Mouse (Mus musculus) thymus, postnatal 0 days (tissue): ENCODE measurements around the gene Rreb1. TPM values are rescaled to one million over a fixed set of nuclear protein-coding genes. Genes with fewer than 3 reads are reported as not detected.
A peak's percentile ranks its signal among the peaks of the same experiment; 100 is the strongest.

Experiments used
- DNase-seq: peaks from one replicate; pipeline ENCODE4 v3.0.0-alpha.2; 2015; ENCODE audit warnings: low spot score
- polyA plus RNA-seq: library from polyadenylated mRNA; unstranded; fragments of >200 nt; fragmentation: Nextera tagmentation; extraction: Ambion mirVana; gene quantifications from 2 replicates; pipeline ENCODE4 v1.2.1, GENCODE M21; 2015

Gene Rreb1
- polyA plus RNA-seq = 8.5 and 9.6 TPM in 2 replicates

DNA sequence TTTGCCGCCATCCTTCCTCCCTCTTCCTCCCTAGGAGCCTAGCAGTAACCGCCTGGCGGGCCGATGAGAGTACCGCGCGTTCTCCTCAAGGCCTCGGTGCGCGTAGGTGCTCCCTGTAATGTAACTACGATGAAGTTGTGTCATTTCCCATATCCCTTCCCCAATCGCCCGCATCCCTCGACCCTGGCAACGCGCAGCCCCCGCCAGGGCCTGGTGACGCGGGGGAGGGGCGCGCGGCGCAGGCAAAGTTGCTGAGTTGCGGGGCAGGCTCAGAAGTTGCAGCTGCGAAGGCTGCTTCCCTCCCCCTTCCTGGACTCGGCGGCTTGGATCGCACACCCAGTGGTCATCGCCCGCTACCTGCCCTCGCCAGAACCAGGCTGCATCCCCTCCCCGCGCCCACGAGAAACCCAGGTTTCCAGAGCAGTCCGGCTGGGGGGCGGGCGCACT lies at the start of gene Rreb1:
Gene Rreb1, plus strand, starts transcription at position 254 of the 447 bp plus-strand sequence.
- DNase-seq = peak; percentile 71

DNA sequence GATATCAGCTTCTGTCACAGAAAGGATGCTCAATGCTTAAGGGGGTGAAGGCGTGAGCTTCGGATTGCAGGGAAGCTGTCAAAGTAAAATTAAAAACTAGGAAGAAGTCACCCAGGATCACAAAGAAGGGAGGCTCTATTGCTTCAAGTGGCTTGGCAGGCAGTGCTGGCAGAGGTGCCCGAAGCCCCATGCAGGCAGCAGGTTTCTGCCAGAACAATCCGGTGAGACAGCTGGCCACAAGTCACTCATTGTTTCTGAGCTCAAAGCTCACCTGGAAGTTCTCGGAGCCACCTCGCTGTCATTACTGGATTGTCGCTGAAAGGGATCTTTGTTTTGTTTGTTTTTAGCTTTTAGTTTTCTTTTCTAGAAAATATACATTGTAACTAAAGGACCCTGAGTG lies 49.6 kb upstream of the Rreb1 start:
- DNase-seq = no peak

DNA sequence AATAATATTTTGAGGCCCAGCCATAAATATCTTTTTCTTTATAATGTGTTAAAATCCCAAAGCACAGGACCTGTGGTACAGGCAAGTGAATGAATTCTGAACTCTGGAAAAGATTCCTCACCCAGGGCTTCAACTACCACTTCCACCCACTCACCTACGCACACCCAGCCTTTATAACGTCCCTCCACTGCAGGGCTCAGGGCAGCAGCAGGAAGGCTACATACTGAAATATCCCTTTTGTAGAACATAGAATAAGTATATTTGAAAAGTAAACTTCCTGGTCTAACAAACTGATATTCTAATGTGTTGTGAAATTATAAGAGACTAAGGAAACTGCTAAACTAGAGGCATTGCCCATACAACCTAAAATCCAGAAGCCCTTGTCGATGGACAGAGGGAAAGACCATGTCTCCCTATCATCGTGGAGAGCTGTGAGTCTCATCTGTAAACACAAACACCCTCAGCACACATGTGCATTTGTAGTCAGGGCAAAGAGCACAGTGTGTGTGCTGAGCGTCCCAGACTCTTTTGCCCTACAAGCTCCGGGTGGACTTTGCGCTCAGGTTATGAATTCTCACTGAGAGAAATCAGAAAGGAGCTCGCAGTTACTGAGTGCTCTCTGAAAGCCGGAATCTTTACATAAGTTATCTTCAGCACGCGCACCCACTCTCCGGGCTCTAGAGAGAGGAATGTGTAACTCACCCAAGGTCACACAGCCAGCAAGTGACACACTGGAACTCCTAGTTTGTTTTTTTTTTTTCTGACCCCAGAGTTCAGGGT lies 46.1 kb upstream of the Rreb1 start:
- no peak for DNase-seq

- DNase-seq = no peak
Observed at GRCm38 (mm10) chr13:37734501-37734900, 43.7 kb upstream of the Rreb1 start.

DNA sequence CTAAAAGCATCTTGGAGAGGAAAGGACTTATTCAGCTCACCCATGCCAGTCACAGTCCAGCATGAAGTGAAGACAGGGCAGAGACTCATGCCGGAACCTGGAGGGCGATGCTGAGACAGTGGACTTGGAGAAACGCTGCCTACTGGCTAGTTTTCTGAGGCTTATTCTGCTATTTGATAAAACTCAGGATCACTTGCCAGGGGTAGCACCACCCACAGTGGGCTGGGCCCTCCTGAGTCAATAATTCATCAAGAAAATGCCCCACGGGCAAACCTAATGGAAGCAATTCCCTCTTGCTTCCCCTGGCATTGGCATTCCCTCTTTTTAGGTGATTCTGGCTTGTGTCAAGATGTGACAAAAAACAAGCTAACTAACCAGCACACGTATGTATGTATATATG lies 38.1 kb upstream of the Rreb1 start:
- DNase-seq = no peak

DNA sequence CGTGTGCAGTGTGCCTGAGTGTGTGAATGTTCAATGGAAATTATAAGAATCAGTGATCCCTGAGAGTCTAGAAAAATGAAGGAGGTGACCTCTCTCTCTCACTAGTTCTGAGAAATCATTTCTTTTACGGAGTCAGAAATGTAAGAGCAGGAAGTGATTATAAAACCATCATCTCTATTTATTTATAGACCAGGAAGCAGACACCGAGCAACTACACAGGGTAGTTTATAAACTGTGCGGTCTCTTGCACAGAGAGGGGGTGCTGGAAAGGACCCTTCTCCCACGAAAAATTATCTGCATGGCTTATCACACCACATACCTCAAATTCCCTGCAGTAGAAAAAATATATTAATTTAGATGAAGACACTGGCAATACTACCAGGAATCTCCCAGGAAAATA lies 37.4 kb upstream of the Rreb1 start:
- no peak for DNase-seq

DNA sequence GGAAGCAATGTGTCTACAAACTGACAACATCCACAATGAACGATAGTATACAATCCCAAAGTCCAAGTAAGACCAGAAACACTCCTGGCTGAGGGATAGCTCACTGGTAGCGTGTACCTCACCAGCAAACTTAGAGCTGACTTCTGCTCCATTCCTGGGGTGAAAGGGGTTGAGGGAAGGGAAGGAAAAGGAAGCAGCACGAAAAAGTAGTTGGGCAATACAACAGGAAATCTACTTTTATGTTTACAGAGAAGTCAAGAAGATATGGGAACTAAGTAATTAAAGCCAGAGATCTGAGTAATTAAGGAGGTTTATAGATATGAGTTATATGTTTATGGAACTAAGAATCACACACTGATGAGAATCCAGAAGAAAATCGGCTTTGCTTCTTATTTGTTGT lies 36.0 kb upstream of the Rreb1 start:
- DNase-seq = no peak

GRCm38 (mm10) chr13:37747504-37747903 lies 30.7 kb upstream of the Rreb1 start:
- DNase-seq = no peak

DNA sequence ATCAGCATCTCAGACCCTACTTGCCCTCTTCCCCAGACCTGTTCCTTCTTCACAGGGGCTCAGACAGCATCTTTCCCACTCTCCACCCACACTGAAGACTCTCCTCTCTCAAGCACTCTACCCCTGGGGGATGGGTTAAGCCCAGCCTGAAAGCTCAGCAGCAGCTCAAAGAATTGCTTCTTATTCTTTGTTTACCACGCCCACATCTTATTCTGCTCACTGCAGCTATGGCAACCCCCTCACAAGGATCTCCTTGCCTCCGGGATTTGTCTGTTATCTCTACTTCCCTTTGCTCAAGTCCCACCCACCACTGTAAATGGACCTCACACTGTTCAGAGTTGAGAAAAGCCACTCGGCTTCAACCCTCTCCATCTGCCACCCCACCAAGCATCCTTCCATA lies 28.7 kb upstream of the Rreb1 start:
- DNase-seq = no peak

DNA sequence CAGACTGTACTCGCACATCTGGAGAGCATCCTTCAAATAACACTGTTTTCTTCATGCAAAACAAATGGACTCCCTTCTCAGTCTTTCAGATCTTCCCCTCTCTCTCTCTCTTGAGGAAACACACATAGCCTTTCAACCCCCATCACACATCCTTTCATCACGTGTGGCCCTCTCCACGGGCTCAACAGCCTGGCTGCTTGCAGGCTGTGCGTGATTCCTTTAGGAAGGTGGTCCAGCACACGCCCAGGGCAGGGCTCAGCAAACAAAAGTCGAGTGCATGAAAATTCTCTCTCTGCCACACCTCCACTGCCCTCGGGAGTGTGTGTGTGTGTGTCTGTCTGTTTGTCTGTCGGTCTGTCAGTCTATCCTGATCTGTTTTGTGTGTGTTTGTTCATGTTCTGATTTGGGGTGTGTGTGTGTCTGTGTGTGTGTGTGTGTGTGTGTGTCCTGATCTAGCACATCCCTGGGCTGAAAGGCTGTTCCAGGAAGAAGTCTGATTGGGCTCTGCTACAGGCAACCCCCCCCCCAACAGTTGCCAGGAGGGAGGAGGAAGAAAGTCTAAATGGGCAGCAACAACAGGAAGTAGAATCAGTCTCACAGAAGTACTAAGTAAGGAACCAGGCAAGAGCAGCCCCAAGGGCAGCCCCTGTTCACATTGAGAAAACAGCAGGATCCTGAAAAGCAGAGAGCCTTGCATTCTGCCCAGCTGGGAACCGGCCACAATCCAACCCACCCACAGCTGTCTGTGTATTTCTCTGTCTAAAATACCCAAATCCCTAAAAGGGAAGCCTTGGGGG lies 26.8 kb upstream of the Rreb1 start:
- DNase-seq = peak; percentile 71

DNA sequence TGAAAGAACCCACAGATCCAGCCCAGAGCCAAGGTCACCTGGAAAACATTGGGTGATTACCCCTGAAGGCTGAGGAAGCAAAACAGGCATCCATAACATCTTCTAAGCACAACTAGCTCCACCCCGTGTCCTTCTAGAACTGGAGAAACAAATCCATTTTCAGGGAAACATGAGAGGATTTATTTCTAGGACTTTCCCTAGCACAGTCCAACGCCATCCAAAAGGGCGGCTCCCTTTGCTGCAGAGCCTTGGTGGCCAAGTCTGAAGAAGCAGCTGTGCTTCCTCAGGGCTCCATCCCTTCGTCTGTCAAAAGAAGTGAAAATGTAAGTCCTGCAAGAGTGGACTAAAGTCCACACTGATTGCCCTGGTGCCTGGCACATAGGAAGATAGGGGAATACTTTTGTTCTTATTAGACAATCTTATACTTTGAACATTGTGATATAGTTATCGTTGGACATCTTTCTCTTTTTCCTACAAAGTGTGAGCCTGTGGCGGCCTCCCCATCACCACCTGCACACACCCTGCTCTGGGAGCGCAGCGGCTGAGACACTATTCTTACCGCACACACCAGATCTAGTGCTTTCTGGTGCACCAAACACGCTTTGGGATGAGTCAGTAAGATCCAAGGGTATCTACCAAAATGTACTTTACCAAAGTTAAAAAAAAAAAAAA lies 18.7 kb upstream of the Rreb1 start:
- no peak for DNase-seq

- DNase-seq = peak; percentile 18
Observed at GRCm38 (mm10) chr13:37760013-37760342, 18.2 kb upstream of the Rreb1 start.

GRCm38 (mm10) chr13:37760373-37760772 lies 17.8 kb upstream of the Rreb1 start:
- DNase-seq = no peak

DNA sequence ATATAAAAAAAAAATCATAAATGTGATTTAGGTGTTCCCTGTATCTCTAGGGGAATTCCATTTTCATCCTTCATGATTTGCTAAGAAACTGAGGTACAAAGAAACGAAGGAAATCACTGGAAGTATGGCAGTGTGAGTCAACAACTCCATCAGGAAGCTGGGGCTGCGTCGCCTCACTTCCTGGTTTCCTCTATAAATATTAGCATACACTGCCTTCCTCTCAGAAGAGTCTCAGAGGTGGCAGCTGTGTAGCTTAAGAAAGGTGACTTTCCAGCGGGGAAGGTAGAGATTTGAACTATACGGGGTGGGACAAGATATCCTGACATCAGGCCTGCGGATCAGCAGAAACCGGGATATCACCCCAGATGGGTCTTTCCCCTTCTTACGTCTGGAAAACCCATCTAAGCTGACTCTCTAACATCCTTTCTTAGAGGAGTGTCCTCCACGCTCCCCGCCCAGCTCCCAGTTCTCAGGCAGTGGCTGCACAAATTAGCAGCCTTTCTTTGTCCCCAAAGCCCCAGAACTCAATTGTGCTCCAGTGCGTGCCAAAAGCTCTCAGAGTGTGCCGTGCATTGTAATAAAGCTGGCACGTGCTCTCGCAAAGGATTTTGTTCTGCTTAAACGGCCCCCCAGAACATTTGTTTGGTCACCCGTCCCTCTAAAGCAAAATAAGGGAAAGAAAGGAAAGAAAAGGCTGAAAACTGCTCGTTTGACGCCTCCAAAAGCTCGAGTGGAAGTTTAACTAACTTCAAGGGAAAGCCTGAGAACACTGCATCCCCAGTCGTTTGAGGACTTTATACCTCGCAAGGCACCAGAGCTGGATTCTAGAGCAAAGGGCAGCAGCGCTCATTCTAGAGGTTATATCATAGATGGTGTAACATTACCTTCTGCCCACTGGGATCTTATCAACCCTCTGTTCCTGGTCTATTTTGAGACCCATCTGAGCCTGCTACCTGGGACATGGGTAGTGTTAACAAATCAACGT lies 17.0 kb upstream of the Rreb1 start:
- DNase-seq = peak; percentile 21

GRCm38 (mm10) chr13:37763800-37764407 lies 14.3 kb upstream of the Rreb1 start:
- DNase-seq = no peak

DNA sequence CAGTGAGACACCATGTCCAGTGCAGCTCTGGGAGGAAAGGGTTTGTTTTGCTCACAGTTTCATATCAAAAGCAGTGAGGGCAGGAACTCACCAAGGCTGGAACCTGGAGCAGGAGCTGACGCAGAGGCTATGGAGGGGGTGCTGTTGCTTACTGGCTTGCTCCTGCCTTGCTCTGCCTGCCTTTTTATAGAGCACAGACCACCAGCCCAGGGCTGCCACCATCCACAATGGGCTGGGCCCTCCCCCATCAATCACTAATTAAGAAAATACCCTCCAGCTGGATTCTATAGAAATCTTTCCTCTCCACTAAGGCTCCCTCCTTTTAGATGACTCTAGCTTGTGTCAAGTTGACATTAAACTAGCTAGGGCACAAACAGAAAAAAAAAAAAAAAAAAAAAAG lies 8.4 kb upstream of the Rreb1 start:
- DNase-seq = no peak

- no peak for DNase-seq
Observed at GRCm38 (mm10) chr13:37773476-37773875, 4.7 kb upstream of the Rreb1 start.

- DNase-seq = no peak
Observed at GRCm38 (mm10) chr13:37776675-37777074, 1.5 kb upstream of the Rreb1 start.

- DNase-seq = peak; percentile 35
Observed at GRCm38 (mm10) chr13:37777351-37778146, 651 bp upstream of the Rreb1 start.
